Mouse (Mus musculus): ENCODE data around the gene Abcg5.

GRCm38 (mm10) chr17:84626276-84626856 lies 56.4 kb downstream of the Abcg5 start, which contains the start of gene Dync2li1:
- no peak for TF ChIP-seq CTCF (conservative IDR thresholded peaks at IDR 0.05; ENCODE audit: insufficient read depth, insufficient read length, low read depth, low read length)
- TF ChIP-seq POLR2A (IDR thresholded peaks at IDR 0.05; ENCODE audit: low read depth, low read length), result no peak
